Mouse (Mus musculus): ENCODE measurements around the gene Gm49342. TPM values are rescaled to one million over a fixed set of nuclear protein-coding genes. Genes with fewer than 3 reads are reported as not detected.

The Gm49342 gene
- polyA plus RNA-seq, 1 experiment from 2014 or later, result not detected

GRCm38 (mm10) chr14:51007152-51007801 lies 63.0 kb downstream of the Gm49342 start, which contains the start of gene Rnase10:
Gene Rnase10 (plus strand): TSS chr14:51007751.
- Histone ChIP-seq H3K4me1 (no peaks in the 10 kb centered on the region), H3K27me3 (no peaks in the 10 kb centered on the region), H3K4me2 (no peak within 1 kb of the TSS), H3K36me3 (ENCODE audit: poor library complexity, severe bottlenecking) (no peaks in the 10 kb centered on the region), H3K27ac (no peak within 1 kb of the TSS), H3K4me3 (no peak within 1 kb of the TSS), H3K9me3 (replicated peaks) (no peaks in the 10 kb centered on the region), H3K9ac (no peak within 1 kb of the TSS)
- 91% methylated on average over 8 of the region's 8 CpGs for WGBS
- ATAC-seq, result no peak

- H3K36me3 ChIP-seq (ENCODE audit: poor library complexity, severe bottlenecking), result no peaks in the 10 kb centered on the region
- no peaks in the 10 kb centered on the region for H3K4me1 ChIP-seq
- no peak overlapping the region for H3K27ac ChIP-seq
- H3K9ac ChIP-seq, result no peak overlapping the region
- ATAC-seq, result peak; percentile 38; the same call in 1 of the 2 replicates
- no peaks in the 10 kb centered on the region for H3K9me3 ChIP-seq (replicated peaks)
- WGBS, result 83% methylated on average over 13 of the region's 13 CpGs
- H3K4me2 ChIP-seq, result no peak overlapping the region
- no peaks in the 10 kb centered on the region for H3K27me3 ChIP-seq
- H3K4me3 ChIP-seq, result no peak overlapping the region
These were observed 63.8 kb downstream of the Gm49342 start for GRCm38 (mm10) chr14:51007914-51008713.

GRCm38 (mm10) chr14:51008781-51009180 lies 64.5 kb downstream of the Gm49342 start:
- H3K27ac ChIP-seq, result no peak overlapping the region
- ATAC-seq, result no peak
- H3K36me3 ChIP-seq (ENCODE audit: poor library complexity, severe bottlenecking), result no peaks in the 10 kb centered on the region
- H3K9ac ChIP-seq, result no peak overlapping the region
- H3K27me3 ChIP-seq, result no peaks in the 10 kb centered on the region
- no peaks in the 10 kb centered on the region for H3K4me1 ChIP-seq
- no peak overlapping the region for H3K4me2 ChIP-seq
- 88% methylated on average over 4 of the region's 4 CpGs for WGBS
- no peak overlapping the region for H3K4me3 ChIP-seq
- H3K9me3 ChIP-seq (replicated peaks), result no peaks in the 10 kb centered on the region

GRCm38 (mm10) chr14:51009572-51009971 lies 65.3 kb downstream of the Gm49342 start:
- 83% methylated on average over 6 of the region's 6 CpGs for WGBS
- Histone ChIP-seq H3K27me3 (no peaks in the 10 kb centered on the region), H3K4me3 (no peak overlapping the region), H3K27ac (no peak overlapping the region), H3K9ac (no peak overlapping the region), H3K9me3 (replicated peaks) (no peaks in the 10 kb centered on the region), H3K4me2 (no peak overlapping the region), H3K36me3 (ENCODE audit: poor library complexity, severe bottlenecking) (no peaks in the 10 kb centered on the region), H3K4me1 (no peaks in the 10 kb centered on the region)
- no peak for ATAC-seq

Other genes starting within 250 kb of the Gm49342 start
- not detected in 2 replicates for gene Olfr748, start 237.1 kb upstream of the Gm49342 start, polyA plus RNA-seq (2015; fragmentation: Nextera tagmentation; extraction: Ambion mirVana)
- not detected in 2 replicates for gene Olfr749, start 199.4 kb upstream of the Gm49342 start, polyA plus RNA-seq (2015; fragmentation: Nextera tagmentation; extraction: Ambion mirVana)
- 128 and 130 TPM in 2 replicates for gene Ttc5, start 159.0 kb upstream of the Gm49342 start, polyA plus RNA-seq (2015; fragmentation: Nextera tagmentation; extraction: Ambion mirVana)
- gene Ccnb1ip1, start 136.8 kb upstream of the Gm49342 start, polyA plus RNA-seq (2015; fragmentation: Nextera tagmentation; extraction: Ambion mirVana), result not detected in 2 replicates
- gene Parp2, start 136.7 kb upstream of the Gm49342 start, polyA plus RNA-seq (2015; fragmentation: Nextera tagmentation; extraction: Ambion mirVana), result 65.0 and 67.2 TPM in 2 replicates
- gene Tep1, start 74.0 kb upstream of the Gm49342 start, polyA plus RNA-seq (2015; fragmentation: Nextera tagmentation; extraction: Ambion mirVana), result 1.9 and 3.5 TPM in 2 replicates
- gene Klhl33, start 47.0 kb upstream of the Gm49342 start, polyA plus RNA-seq (2015; fragmentation: Nextera tagmentation; extraction: Ambion mirVana), result 0.12 and 0.29 TPM in 2 replicates
- 150 and 164 TPM in 2 replicates for gene Osgep, start 19.6 kb upstream of the Gm49342 start, polyA plus RNA-seq (2015; fragmentation: Nextera tagmentation; extraction: Ambion mirVana)
- gene Apex1, start 19.5 kb upstream of the Gm49342 start, polyA plus RNA-seq (2015; fragmentation: Nextera tagmentation; extraction: Ambion mirVana), result 355 and 364 TPM in 2 replicates
- 73.7 and 76.9 TPM in 2 replicates for gene Pip4p1, start 13.7 kb upstream of the Gm49342 start, polyA plus RNA-seq (2015; fragmentation: Nextera tagmentation; extraction: Ambion mirVana)
- gene Pnp, start 13.4 kb upstream of the Gm49342 start, polyA plus RNA-seq (2015; fragmentation: Nextera tagmentation; extraction: Ambion mirVana), result 33.2 and 35.4 TPM in 2 replicates
- gene Pnp2, start 11.5 kb downstream of the Gm49342 start, polyA plus RNA-seq (2015; fragmentation: Nextera tagmentation; extraction: Ambion mirVana), result 0.52 TPM in 1 of 2 replicates, not detected in the other
- not detected in 2 replicates for gene Rnase10, start 63.2 kb downstream of the Gm49342 start, polyA plus RNA-seq (2015; fragmentation: Nextera tagmentation; extraction: Ambion mirVana)
- not detected in 2 replicates for gene Rnase9, start 97.4 kb downstream of the Gm49342 start, polyA plus RNA-seq (2015; fragmentation: Nextera tagmentation; extraction: Ambion mirVana)
- not detected in 2 replicates for gene Rnase11, start 105.6 kb downstream of the Gm49342 start, polyA plus RNA-seq (2015; fragmentation: Nextera tagmentation; extraction: Ambion mirVana)
- gene Rnase12, start 113.1 kb downstream of the Gm49342 start, polyA plus RNA-seq (2015; fragmentation: Nextera tagmentation; extraction: Ambion mirVana), result not detected in 2 replicates
- gene Olfr750, start 129.9 kb downstream of the Gm49342 start, polyA plus RNA-seq (2015; fragmentation: Nextera tagmentation; extraction: Ambion mirVana), result 0.03 TPM in 1 of 2 replicates, not detected in the other
- 6.7 and 7.0 TPM in 2 replicates for gene Rnase4, start 146.6 kb downstream of the Gm49342 start, polyA plus RNA-seq (2015; fragmentation: Nextera tagmentation; extraction: Ambion mirVana)
- gene Ang, start 146.6 kb downstream of the Gm49342 start, polyA plus RNA-seq (2015; fragmentation: Nextera tagmentation; extraction: Ambion mirVana), result 0.93 and 1.8 TPM in 2 replicates
- gene Eddm3b, start 169.9 kb downstream of the Gm49342 start, polyA plus RNA-seq (2015; fragmentation: Nextera tagmentation; extraction: Ambion mirVana), result not detected in 2 replicates
- 0.38 TPM in 1 of 2 replicates, not detected in the other for gene Rnase6, start 179.4 kb downstream of the Gm49342 start, polyA plus RNA-seq (2015; fragmentation: Nextera tagmentation; extraction: Ambion mirVana)
- gene Rnase1, start 202.3 kb downstream of the Gm49342 start, polyA plus RNA-seq (2015; fragmentation: Nextera tagmentation; extraction: Ambion mirVana), result 0.24 TPM in 1 of 2 replicates, not detected in the other
- gene Rnase2b, start 217.7 kb downstream of the Gm49342 start, polyA plus RNA-seq (2015; fragmentation: Nextera tagmentation; extraction: Ambion mirVana), result not detected in 2 replicates